Mouse (Mus musculus): ENCODE measurements at regions not wholly inside any gene's neighbourhood (a gene's known extent, or its start where the extent isn't known, plus 50 kb on each side); places are given as distances from the start of the nearest gene placed in this dataset.

DNA sequence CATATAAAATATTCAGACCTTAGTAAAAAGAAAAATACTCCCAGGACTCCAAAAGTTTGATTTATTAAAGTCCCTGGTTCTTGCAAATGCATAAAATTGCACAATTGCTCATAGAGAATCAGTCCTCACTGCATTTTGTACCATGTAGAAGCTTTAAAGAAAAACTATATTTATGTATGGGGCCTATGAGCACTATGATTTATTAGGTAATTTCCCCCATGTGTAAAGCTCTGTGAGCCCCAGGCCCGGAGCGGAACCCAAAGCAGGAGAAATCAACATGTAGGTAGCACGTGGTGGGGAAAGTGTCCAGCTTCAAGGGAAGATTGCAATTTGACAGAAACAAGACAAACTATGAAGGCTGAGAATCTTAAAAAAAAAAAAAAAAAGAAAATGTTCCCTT is 372.7 kb downstream of the AW209491 start:
- TF ChIP-seq CTCF (IDR thresholded peaks at IDR 0.05; ENCODE audit: low read depth) (no peak), EP300 (optimal IDR thresholded peaks at IDR 0.05) (no peak)

All from stomach, postnatal 0 days (tissue).